Mouse (Mus musculus): ENCODE data around the gene Ripor3.

GRCm38 (mm10) chr2:167935956-167936355 is 74.5 kb downstream of the Ripor3 start:
- TF ChIP-seq CTCF (IDR thresholded peaks at IDR 0.05; ENCODE audit: borderline replicate concordance, insufficient read depth, low read length) (no peak), POLR2A (IDR thresholded peaks at IDR 0.05; ENCODE audit: low read depth, low read length) (no peak)
